Mouse (Mus musculus): Measurements from ENCODE around the gene Foxo3. TPM values are rescaled to one million over a fixed set of nuclear protein-coding genes. Genes with fewer than 3 reads are reported as not detected.
A peak's percentile ranks its signal among the peaks of the same experiment; 100 is the strongest.

Gene Foxo3
- total RNA-seq, 2 experiments from 2014 or later, result 56.1 to 62.1 TPM

GRCm38 (mm10) chr10:42238923-42239809 lies 37.4 kb downstream of the Foxo3 start:
- intact Hi-C loops (cut with DNase I), result no loop called here
- DNase-seq (ENCODE audit: low spot score in 2 of 2), result no peak

DNA sequence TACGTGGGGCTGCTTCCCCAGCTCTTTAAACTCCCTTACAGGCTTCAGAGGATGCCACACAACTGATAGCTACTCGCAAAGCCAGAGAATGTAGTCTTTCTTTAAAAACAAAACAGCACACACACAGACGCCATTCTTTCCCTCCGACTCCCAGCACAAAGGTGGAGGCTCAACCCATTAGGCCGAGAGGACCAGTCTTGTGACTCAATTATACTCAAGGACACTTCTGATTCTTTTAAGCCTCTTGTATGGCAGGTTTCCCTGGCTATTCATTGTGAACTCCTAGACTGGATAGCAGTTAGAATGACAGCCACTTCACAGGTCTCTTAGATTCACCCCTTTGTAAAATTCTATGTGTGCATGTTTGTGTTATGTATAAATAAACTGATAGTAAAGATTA lies 38.3 kb downstream of the Foxo3 start:
- intact Hi-C loops (cut with DNase I), result no loop called here
- DNase-seq (ENCODE audit: low spot score in 2 of 2), result no peak

DNA sequence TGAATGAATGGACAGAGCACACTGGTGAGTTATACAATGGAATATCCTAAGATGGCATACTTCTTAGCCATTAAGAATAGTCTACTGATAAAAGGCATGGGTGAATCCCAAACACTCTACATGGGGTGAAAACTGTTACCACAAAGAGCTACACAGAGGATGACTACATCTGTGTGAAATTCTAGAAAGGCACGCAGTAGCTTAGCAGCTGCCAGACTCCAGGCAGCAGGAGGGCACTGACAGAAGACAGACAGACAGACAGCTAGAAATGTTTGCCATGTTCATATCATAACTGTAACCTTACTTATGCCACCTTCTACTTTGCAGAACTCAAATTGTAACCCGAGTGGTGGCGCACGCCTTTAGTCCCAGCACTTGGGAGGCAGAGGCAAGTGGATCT lies 39.0 kb downstream of the Foxo3 start:
- no peak for DNase-seq (ENCODE audit: low spot score in 2 of 2)
- intact Hi-C loops (cut with DNase I), result no loop called here

GRCm38 (mm10) chr10:42235321-42235720 lies 41.2 kb downstream of the Foxo3 start:
- intact Hi-C loops (cut with DNase I), result no loop called here
- no peak for DNase-seq (ENCODE audit: low spot score in 2 of 2)

DNA sequence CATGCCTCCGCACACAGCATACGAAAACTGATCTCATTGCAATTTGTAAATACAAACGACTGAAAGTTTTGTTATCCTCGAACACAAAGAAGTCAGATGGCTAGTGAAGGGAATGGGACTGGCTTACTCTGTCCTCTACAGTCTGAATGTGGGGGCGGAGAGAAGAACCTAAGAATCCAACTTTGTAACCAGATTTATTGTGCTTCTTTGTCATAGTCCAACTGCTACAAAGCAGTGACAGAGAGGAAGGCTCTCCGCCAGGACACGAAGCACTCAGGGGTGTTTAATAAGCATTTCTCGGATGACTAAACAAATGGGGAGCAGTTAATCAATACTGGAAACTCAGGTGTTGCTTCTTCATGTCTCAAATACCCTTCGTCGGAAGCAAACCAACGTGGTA lies 43.6 kb downstream of the Foxo3 start:
- DNase-seq (ENCODE audit: low spot score in 2 of 2), result no peak
- intact Hi-C loops (cut with DNase I), result no loop called here

DNA sequence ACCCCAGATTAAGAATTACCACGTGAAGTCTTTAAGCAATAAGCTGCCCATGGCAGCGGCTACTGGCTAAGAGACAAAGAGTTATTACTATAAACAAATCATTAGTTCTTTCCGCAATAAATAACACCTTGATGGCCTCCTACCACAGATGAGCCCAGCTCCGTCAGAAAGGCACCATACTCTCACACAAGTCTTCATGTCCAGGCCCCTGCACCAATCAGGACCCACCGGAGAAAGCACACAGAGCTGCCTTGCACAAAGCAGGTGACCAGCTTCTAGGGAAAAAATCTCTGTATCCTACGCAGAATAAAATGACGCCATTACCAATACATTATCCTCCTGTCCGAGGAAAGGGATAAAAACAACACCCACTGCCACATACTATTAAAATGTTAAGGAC lies 44.7 kb downstream of the Foxo3 start:
- no peak for DNase-seq (ENCODE audit: low spot score in 2 of 2)
- intact Hi-C loops (cut with DNase I), result no loop called here

DNA sequence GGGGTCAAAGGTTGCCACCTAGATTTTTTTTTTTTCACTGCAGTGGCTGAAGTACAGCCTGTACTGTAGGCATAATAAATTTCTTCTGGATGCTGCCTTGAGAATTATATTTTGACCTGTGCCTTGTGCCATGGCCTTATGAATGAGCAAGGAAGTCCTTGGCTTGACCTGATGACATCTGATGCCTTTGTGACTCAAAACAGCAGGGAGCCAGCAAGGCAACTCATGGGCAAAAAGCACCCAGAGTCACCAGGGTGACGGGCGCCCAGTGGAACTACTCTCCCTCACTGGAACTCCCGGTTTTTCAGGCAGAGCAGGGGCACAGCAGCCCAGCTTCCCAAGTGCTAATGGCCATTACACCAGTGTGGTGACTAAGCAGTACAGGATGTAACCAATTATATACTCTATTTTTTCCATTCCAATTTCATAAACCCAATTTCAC lies 45.4 kb downstream of the Foxo3 start:
- intact Hi-C loops (cut with DNase I), result no loop called here
- no peak for DNase-seq (ENCODE audit: low spot score in 2 of 2)

DNA sequence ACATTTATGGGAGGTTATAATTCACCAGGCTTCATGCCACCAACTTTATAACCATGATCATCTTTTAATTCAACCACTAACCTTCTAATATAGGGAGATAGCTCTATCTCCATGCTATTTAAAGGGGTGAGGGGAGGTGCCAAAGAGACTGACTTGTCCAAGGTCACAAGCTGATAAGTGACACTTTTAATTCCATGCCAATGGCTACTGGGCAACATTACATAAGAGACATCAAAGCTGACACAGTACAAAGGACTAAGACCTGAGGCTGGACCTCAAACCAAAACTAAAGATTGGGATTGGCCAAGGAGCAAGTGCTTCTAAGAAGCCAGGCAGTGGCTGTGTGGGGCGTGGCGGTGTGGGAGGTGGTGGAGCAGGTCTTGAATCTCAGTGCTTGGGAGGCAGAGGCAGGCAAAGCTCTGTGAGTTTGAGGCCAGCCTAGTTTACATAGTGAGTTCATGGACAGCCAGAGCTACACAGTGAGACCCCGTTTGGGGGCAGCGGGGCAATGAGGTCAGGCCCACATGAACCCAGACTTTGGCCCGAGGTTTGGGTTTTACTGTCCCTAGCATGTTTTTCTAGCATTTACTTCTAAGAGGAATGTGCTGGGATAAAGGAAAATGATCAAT lies 46.0 kb downstream of the Foxo3 start:
- DNase-seq (ENCODE audit: low spot score in 2 of 2), result no peak
- intact Hi-C loops (cut with DNase I), result no loop called here

GRCm38 (mm10) chr10:42227751-42228241 lies 48.8 kb downstream of the Foxo3 start:
- intact Hi-C loops (cut with DNase I), result no loop called here
- no peak for DNase-seq (ENCODE audit: low spot score in 2 of 2)

DNA sequence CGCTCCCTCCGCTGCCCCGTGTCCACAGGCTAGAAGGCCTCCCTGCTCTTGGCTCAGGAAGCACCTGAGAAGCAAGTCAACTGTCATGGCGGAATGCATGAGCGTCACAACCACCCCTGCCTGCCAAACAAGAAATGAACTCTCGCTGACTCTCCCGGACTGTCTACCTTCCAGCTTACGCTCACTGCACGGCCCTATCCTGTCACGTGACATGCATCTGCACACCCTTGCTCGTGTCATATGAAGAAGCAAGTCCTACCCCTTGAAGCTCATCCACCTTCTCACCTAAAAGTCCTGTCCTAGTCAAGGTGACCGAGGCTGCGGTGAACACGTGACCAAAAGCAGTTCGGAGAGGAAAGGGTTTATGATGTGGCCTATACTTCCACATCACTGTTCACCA lies 50.4 kb downstream of the Foxo3 start:
- DNase-seq (ENCODE audit: low spot score in 2 of 2), result no peak
- intact Hi-C loops (cut with DNase I), result no loop called here

DNA sequence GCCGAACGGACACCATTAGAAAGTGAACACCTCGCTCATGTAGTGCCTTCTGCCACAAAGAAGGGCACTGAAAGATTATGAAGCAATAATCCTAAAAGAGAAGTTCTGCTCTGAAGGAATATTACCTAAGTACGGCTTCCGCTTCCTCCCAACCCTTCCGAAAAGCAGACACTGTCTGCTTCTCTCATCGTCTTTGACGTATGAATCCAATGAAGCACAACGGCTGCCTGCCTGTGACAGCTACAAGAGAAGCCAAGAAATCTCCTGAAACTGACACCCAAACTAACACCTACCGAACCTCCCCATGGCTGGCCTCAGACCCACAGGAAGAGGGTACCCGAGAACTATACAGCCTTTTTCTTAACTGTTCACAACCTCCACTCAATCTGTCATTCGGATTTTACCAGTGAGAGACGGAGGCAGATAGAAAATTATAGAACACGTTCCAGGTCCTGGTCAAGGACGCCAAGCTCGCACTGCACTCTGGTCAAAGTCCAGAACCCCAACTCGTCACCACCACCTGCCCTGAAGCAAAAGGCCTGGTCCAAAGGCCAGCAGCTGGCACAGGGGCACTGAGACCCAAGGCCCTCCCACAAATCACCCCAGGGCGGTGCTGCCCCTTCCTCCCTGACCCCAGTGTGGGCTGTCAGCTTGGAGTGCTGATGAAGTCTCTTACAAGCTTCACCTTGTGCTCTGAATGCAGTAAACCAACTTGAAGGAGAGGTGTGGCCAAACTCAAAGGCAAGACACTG lies 51.2 kb downstream of the Foxo3 start:
- intact Hi-C loops (cut with DNase I), result no loop called here
- DNase-seq (ENCODE audit: low spot score in 2 of 2), result no peak

DNA sequence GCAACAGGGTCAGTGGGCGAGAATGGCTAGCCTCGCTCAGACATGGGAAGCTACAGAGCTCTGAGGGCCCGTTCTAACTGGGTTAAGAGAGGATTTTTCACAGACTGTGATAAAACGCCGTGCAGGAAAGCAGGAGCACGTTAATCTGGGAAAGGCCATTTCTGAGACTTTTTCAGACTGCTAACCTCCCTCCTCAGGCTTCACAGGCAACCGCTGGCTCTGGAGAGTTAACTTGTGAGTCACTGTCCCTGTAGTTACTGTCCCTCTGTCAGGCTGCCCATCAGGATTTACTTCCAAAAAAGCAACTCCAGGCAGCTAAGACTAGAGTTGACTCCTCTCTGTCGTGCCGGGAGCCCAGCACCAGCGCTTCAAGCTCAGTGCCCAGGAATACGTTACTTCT lies 54.6 kb downstream of the Foxo3 start:
- intact Hi-C loops (cut with DNase I), result no loop called here
- DNase-seq (ENCODE audit: low spot score in 2 of 2), result no peak

- intact Hi-C loops (cut with DNase I), result no loop called here
These were observed 55.2 kb downstream of the Foxo3 start for GRCm38 (mm10) chr10:42221136-42221891.

GRCm38 (mm10) chr10:42220418-42220952 lies 56.1 kb downstream of the Foxo3 start:
- intact Hi-C loops (cut with DNase I), result no loop called here

More at GRCm38 (mm10) chr10:42221136-42221891, 55.2 kb downstream of the Foxo3 start:
- no peak for DNase-seq (ENCODE audit: low spot score in 2 of 2)

DNA sequence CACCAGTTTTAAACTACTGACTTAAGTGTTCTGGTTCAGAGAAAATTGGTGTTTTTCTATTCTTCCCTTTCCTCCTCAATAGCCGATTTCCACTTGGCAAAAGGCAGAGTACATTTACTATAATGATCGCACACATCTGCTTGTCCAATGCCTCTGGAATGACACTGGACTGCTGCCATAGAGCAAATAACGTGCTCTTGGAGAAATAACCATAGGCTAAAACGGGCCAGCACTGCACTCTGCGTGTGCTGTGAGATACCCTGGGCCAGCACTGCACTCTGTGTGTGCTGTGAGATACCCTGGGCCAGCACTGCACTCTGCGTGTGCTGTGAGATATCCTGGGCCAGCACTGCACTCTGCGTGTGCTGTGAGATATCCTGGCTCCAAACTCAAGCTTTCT lies 65.1 kb downstream of the Foxo3 start:
- intact Hi-C loops (cut with DNase I), result no loop called here
- no peak for DNase-seq (ENCODE audit: low spot score in 2 of 2)

More at GRCm38 (mm10) chr10:42220418-42220952, 56.1 kb downstream of the Foxo3 start:
- no peak for DNase-seq (ENCODE audit: low spot score in 2 of 2)

- intact Hi-C loops (cut with DNase I), result no loop called here
- no peak for DNase-seq (ENCODE audit: low spot score in 2 of 2)
These were observed 65.9 kb downstream of the Foxo3 start for GRCm38 (mm10) chr10:42210641-42211040.

- no peak for DNase-seq (ENCODE audit: low spot score in 2 of 2)
- intact Hi-C loops (cut with DNase I), result no loop called here
These were observed 66.7 kb downstream of the Foxo3 start for GRCm38 (mm10) chr10:42209809-42210208.

GRCm38 (mm10) chr10:42207612-42208011 lies 68.9 kb downstream of the Foxo3 start:
- intact Hi-C loops (cut with DNase I), result no loop called here
- DNase-seq (ENCODE audit: low spot score in 2 of 2), result no peak

GRCm38 (mm10) chr10:42204768-42205412 lies 71.7 kb downstream of the Foxo3 start:
- intact Hi-C loops (cut with DNase I), result no loop called here
- DNase-seq (ENCODE audit: low spot score in 2 of 2), result peak; percentile 24 to 62

Data from left cerebral cortex, postnatal 14 days (tissue).